Comparison of ENCODE assay signal across 14 mouse cellular contexts in the genomic region with DNA sequence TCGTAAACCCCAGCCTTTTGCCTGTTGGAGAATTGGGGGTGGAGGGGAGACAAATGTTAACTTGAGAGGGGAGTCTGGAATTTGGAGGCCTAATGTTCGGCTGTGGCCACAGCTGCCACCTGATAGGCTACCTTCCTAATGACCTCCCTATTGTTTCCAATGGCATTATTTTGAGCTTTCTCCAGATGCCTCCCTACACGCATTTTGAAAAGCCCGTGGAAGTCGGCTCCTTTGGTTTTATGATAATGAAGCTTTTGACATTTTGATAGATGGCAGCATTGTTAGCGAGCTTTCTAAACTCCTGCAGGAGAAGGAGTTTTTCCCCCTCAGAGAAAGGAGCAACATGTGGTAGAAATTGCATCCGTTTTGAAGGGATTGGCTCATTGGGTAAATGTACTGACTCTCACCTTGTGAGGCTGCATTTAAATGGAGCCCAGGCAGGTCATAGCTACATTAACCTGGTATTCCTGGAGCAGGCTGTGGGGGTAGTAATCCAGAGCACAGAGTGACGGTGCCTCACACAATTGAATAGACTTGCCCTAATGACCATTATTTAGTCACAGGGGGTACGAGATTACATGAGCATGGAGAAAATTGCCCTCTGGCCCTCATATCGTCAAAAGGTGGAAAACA.
A peak's percentile ranks its signal among the peaks of the same experiment; 100 is the strongest.
DNase-seq lines count a peak whose midpoint lies in the region; ATAC-seq lines count a peak whose summit lies in the region.
"Had no signal": no experiment of that assay in that cellular context is flagged by ENCODE, and none has a peak within 500 bp of the region (broad histone marks: within the 10 kb centered on the region; RNA-seq: fewer than 3 reads in every experiment).

No protein-coding gene starts in this region.

- intact Hi-C loops in left cerebral cortex, postnatal 4 days (cut with DNase I) = no loop called here

- H3K4me3 ChIP-seq in midbrain, embryonic 14.5 days (replicated peaks; ENCODE audit: low read depth, low read length) = no peak overlapping the region
- H3K4me3 ChIP-seq in midbrain, embryonic 16.5 days (ENCODE audit: low read depth, low read length) = no peak overlapping the region
- H3K4me3 ChIP-seq: heart, embryonic 13.5 days; neural tube, embryonic 12.5 days had no signal

- no peak overlapping the region for H3K4me2 ChIP-seq in midbrain, embryonic 14.5 days (ENCODE audit: low read length)
- H3K4me2 ChIP-seq in midbrain, embryonic 16.5 days (ENCODE audit: low read length) = no peak overlapping the region
- H3K4me2 ChIP-seq: heart, embryonic 13.5 days; neural tube, embryonic 12.5 days had no signal

- no peak overlapping the region for H3K27ac ChIP-seq in midbrain, embryonic 14.5 days (replicated peaks; ENCODE audit: low read depth, low read length)
- no peak overlapping the region for H3K27ac ChIP-seq in midbrain, embryonic 16.5 days (ENCODE audit: low read length)
- H3K27ac ChIP-seq: heart, embryonic 13.5 days; neural tube, embryonic 12.5 days had no signal

- H3K9ac ChIP-seq in midbrain, embryonic 14.5 days (replicated peaks; ENCODE audit: low read length) = no peak overlapping the region
- no peak overlapping the region for H3K9ac ChIP-seq in midbrain, embryonic 16.5 days (ENCODE audit: low read depth, low read length)
- H3K9ac ChIP-seq: heart, embryonic 13.5 days; neural tube, embryonic 12.5 days had no signal

- no peaks in the 10 kb centered on the region for H3K9me3 ChIP-seq in midbrain, embryonic 14.5 days (ENCODE audit: control insufficient read depth, low read length)
- H3K9me3 ChIP-seq in midbrain, embryonic 16.5 days (replicated peaks; ENCODE audit: control insufficient read depth, low read length, poor library complexity, severe bottlenecking) = no peaks in the 10 kb centered on the region
- H3K9me3 ChIP-seq: heart, embryonic 13.5 days; neural tube, embryonic 12.5 days had no signal

- no peaks in the 10 kb centered on the region for H3K36me3 ChIP-seq in midbrain, embryonic 14.5 days (ENCODE audit: control insufficient read depth, insufficient read depth, low read length)
- no peaks in the 10 kb centered on the region for H3K36me3 ChIP-seq in midbrain, embryonic 16.5 days (ENCODE audit: control insufficient read depth, insufficient read depth, low read length)
- H3K36me3 ChIP-seq: heart, embryonic 13.5 days; neural tube, embryonic 12.5 days had no signal

- 0 out of 2 replicates have a peak, but pooled peaks cover 5% of the 10 kb centered on the region for H3K4me1 ChIP-seq in midbrain, embryonic 14.5 days (ENCODE audit: control insufficient read depth, insufficient read depth, low read length)
- peaks cover 5% of the 10 kb centered on the region; the same call in 1 of the 2 replicates for H3K4me1 ChIP-seq in midbrain, embryonic 16.5 days (ENCODE audit: control insufficient read depth, insufficient read depth, low read length)
- H3K4me1 ChIP-seq: heart, embryonic 13.5 days had no signal

- H3K27me3 ChIP-seq in midbrain, embryonic 14.5 days (ENCODE audit: control insufficient read depth, insufficient read depth, low read length) = no peaks in the 10 kb centered on the region
- H3K27me3 ChIP-seq in midbrain, embryonic 16.5 days (ENCODE audit: control insufficient read depth, insufficient read depth, low read depth, low read length) = no peaks in the 10 kb centered on the region
- H3K27me3 ChIP-seq: heart, embryonic 13.5 days; neural tube, embryonic 12.5 days; Patski had no signal

- ATAC-seq in midbrain, embryonic 14.5 days (ENCODE audit: low FRiP score, low TSS enrichment) = no peak
- no peak for ATAC-seq in midbrain, embryonic 16.5 days
- no peak for ATAC-seq in erythroid progenitor cell, adult 5-6 weeks (replicated peaks; ENCODE audit: low FRiP score, poor library complexity, severe bottlenecking)
- ATAC-seq: inflammation-experienced regulatory T-cells, adult 6 months; Patski had no signal

- DNase-seq in midbrain, embryonic 14.5 days = peak; percentile 10
- DNase-seq in embryo, embryonic 9.5 days (ENCODE audit: extremely low spot score) = peak; percentile 22
- DNase-seq in kidney, adult 18-20 months = peak; percentile 11
- peak; percentile 38 for DNase-seq in retina, postnatal 1 day
- no peak for DNase-seq in left cerebral cortex, postnatal 4 days
- DNase-seq: adrenal gland, postnatal 14 days; gastrocnemius, postnatal 25 days; layer of hippocampus, adult 9-11 months had no signal

- 10% methylated on average over 10 of the region's 10 CpGs for WGBS in midbrain, embryonic 14.5 days
- 14% methylated on average over 10 of the region's 10 CpGs for WGBS in midbrain, embryonic 16.5 days
